Mouse (Mus musculus) hindbrain, embryonic 13.5 days (tissue): ENCODE results near the gene Serpinf1. TPM values are rescaled to one million over a fixed set of nuclear protein-coding genes. Genes with fewer than 3 reads are reported as not detected.
A peak's percentile ranks its signal among the peaks of the same experiment; 100 is the strongest.
"Not testable (repeated sequence)": the region's sequence is repeated elsewhere in the genome, so short reads cannot be mapped to it uniquely, and the experiment has no call there.

Source experiments
- ATAC-seq: fragments of 200-750 bp; cut with Nextera tagmentation; 2 replicates; pipeline ENCODE4 v1.8.0; 2017; ENCODE audit warnings: moderate TSS enrichment; ENCODE audit not compliant: low FRiP score
- H3K27ac ChIP-seq: fragments of 300-500 bp; sonication (generic); 2 replicates; pipeline ENCODE4 v1.5.1; 2015; ENCODE audit warnings: inconsistent platforms, mild to moderate bottlenecking, moderate library complexity
- H3K27me3 ChIP-seq: fragments of 300-500 bp; sonication (generic); 2 replicates; pipeline ENCODE4 v1.6.1; 2015; ENCODE audit warnings: mild to moderate bottlenecking, inconsistent platforms
- H3K36me3 ChIP-seq: fragments of 300-500 bp; sonication (generic); 2 replicates; pipeline ENCODE4 v1.6.1; 2015; ENCODE audit warnings: mild to moderate bottlenecking, inconsistent platforms
- H3K4me1 ChIP-seq: fragments of 300-500 bp; sonication (generic); replicated peaks from 2 replicates; pipeline ENCODE4 v1.6.1; 2015; ENCODE audit warnings: inconsistent platforms
- H3K4me2 ChIP-seq: fragments of 300-500 bp; sonication (generic); 2 replicates; pipeline ENCODE4 v1.6.1; 2015; ENCODE audit warnings: inconsistent platforms, mild to moderate bottlenecking, moderate library complexity
- H3K4me3 ChIP-seq: fragments of 300-500 bp; sonication (generic); 2 replicates; pipeline ENCODE4 v1.5.1; 2015; ENCODE audit warnings: mild to moderate bottlenecking, inconsistent platforms
- H3K9ac ChIP-seq: fragments of 300-500 bp; sonication (generic); 2 replicates; pipeline ENCODE4 v1.6.1; 2015; ENCODE audit warnings: mild to moderate bottlenecking, inconsistent platforms
- H3K9me3 ChIP-seq: fragments of 300-500 bp; sonication (generic); 2 replicates; pipeline ENCODE4 v1.6.1; 2016; ENCODE audit warnings: inconsistent platforms
- WGBS: fragments of 180-500 bp; shearing (Covaris S2); methylation state at CpG from one replicate; pipeline ENCODE4 v1.1.7; 2015; 5-methylcytosine and 5-hydroxymethylcytosine counted together
- polyA plus RNA-seq: library from polyadenylated mRNA; unstranded; fragments of >200 nt; fragmentation: Nextera tagmentation; extraction: Ambion mirVana; gene quantifications from 2 replicates; pipeline ENCODE4 v1.2.1, GENCODE M21; 2015

The Serpinf1 gene
- polyA plus RNA-seq, 1 experiment from 2014 or later, result 55.4 TPM

DNA sequence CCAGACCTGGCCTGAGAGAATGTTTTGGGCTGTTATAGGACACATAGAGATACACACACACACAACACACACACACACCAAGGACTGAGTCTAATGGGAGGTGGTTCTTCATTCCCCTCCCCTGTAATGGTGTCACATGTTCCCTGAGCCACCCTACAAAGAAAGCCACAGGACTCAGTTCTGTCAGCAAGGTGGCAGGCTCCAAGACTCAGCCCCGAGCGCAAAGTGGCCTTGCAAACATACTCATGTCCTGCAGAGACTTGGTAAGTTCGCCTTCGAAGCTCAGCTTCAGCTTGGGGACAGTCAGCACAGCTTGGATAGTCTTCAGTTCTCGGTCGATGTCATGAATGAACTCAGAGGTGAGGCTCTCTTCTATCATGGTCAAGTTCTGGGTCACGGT lies 11.9 kb downstream of the Serpinf1 start:
- H3K4me3 ChIP-seq, result no peak overlapping the region
- no peak overlapping the region for H3K9ac ChIP-seq
- H3K4me1 ChIP-seq, result peaks cover 3% of the 10 kb centered on the region; the same call in 1 of the 2 replicates
- no peak overlapping the region for H3K4me2 ChIP-seq
- no peak overlapping the region for H3K27ac ChIP-seq
- no peaks in the 10 kb centered on the region; the same call in 1 of the 2 replicates for H3K36me3 ChIP-seq
- H3K9me3 ChIP-seq, result no peaks in the 10 kb centered on the region
- H3K27me3 ChIP-seq, result no peaks in the 10 kb centered on the region
- 93% methylated on average over 7 of the region's 7 CpGs for WGBS
- no peak for ATAC-seq

GRCm38 (mm10) chr11:75409679-75410575 lies 12.6 kb downstream of the Serpinf1 start:
- no peak for ATAC-seq
- 0 out of 2 replicates have a peak overlapping the region, but pooled peaks have one; percentile 35 for H3K27ac ChIP-seq
- 81% methylated on average over 17 of the region's 17 CpGs for WGBS

DNA sequence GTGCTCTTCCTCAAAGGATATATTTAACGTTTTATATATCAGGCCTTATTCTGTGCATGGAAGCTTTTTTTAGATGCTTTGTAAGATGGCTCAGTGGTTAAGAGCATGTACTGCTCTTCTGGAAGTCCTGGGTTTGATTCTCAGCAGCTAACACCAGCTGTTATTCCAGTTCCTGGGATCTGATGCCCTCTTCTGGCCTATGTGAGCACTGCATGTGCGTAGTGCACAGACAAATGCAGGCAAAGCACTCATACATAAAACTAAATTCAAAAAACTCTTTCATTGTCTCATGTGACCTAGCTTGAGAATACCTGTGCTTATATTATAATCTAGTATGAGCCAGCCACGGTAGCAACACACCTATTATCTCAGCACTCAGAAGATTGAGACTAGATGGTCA lies 15.6 kb downstream of the Serpinf1 start:
- no peak for ATAC-seq
- Histone ChIP-seq H3K4me1 (peaks cover 6% of the 10 kb centered on the region; the same call in 1 of the 2 replicates), H3K36me3 (no peaks in the 10 kb centered on the region; the same call in 1 of the 2 replicates), H3K4me2 (no peak overlapping the region), H3K4me3 (no peak overlapping the region), H3K9me3 (no peaks in the 10 kb centered on the region), H3K27ac (no peak overlapping the region), H3K9ac (no peak overlapping the region), H3K27me3 (no peaks in the 10 kb centered on the region)
- 41% methylated on average over 3 of the region's 3 CpGs for WGBS

More at GRCm38 (mm10) chr11:75409679-75410575, 12.6 kb downstream of the Serpinf1 start:
- Histone ChIP-seq H3K9ac (no peak overlapping the region), H3K27me3 (no peaks in the 10 kb centered on the region), H3K4me1 (0 out of 2 replicates have a peak, but pooled peaks cover 3% of the 10 kb centered on the region), H3K4me3 (no peak overlapping the region), H3K36me3 (no peaks in the 10 kb centered on the region; the same call in 1 of the 2 replicates), H3K9me3 (no peaks in the 10 kb centered on the region), H3K4me2 (no peak overlapping the region)

DNA sequence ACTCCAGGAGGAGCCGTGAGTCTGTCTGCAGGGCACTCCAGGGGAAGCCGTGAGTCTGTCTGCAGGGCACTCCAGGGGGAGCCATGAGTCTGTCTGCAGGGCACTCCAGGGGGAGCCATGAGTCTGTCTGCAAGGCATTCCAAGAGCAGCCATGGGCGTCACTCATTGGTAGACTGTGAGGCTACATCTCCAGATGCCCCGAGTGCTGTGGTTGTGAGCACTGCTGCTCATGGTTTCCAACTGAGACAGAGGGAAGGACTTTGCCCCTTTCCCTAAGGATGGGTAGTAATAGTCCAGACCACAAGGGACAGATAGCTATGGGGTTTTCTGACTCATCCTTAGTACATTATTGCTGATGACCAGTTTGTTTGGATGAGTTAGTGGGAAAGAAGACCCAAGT lies 16.4 kb downstream of the Serpinf1 start:
- no peak overlapping the region for H3K4me2 ChIP-seq
- ATAC-seq, result no peak
- peaks cover 3% of the 10 kb centered on the region; the same call in 1 of the 2 replicates for H3K4me1 ChIP-seq
- H3K27me3 ChIP-seq, result no peaks in the 10 kb centered on the region
- H3K36me3 ChIP-seq, result peaks cover under 1% of the 10 kb centered on the region; the same call in 1 of the 2 replicates
- H3K9ac ChIP-seq, result no peak overlapping the region
- H3K4me3 ChIP-seq, result no peak overlapping the region
- no peaks in the 10 kb centered on the region for H3K9me3 ChIP-seq
- no peak overlapping the region for H3K27ac ChIP-seq
- WGBS, result 80% methylated on average over 4 of the region's 4 CpGs

DNA sequence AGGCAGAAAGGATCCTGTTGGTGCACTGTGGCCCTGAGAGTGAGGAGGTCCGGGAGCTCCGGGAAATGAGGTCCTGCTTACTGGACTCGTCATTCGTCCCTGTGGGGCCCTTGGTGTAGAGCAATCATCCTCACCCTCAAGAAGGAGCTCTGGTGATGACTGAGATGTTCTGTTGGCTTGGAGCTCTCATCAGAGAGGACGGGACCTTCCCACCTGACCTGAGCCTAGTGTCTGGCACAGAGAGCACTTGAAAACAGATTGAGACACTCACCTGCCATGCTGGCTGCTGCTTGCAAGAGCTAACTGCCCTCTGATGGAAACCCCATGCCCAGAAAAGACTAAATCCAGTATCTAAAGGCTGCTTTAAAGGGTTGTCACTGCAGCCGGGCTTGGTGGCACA lies 17.7 kb downstream of the Serpinf1 start:
- peaks cover 5% of the 10 kb centered on the region; the same call in 1 of the 2 replicates for H3K4me1 ChIP-seq
- H3K4me2 ChIP-seq, result no peak overlapping the region
- no peak overlapping the region for H3K27ac ChIP-seq
- WGBS, result 93% methylated on average over 6 of the region's 6 CpGs
- H3K4me3 ChIP-seq, result no peak overlapping the region
- H3K9me3 ChIP-seq, result no peaks in the 10 kb centered on the region
- no peak overlapping the region for H3K9ac ChIP-seq
- no peak for ATAC-seq
- peaks cover 4% of the 10 kb centered on the region; the same call in 1 of the 2 replicates for H3K36me3 ChIP-seq
- H3K27me3 ChIP-seq, result no peaks in the 10 kb centered on the region

GRCm38 (mm10) chr11:75403301-75404052 lies 19.0 kb downstream of the Serpinf1 start:
- no peak for ATAC-seq
- Histone ChIP-seq H3K4me3 (no peak overlapping the region), H3K36me3 (peaks cover 7% of the 10 kb centered on the region; the same call in 1 of the 2 replicates), H3K27ac (no peak overlapping the region), H3K9ac (no peak overlapping the region), H3K27me3 (no peaks in the 10 kb centered on the region), H3K4me2 (no peak overlapping the region), H3K9me3 (no peaks in the 10 kb centered on the region), H3K4me1 (peaks cover 8% of the 10 kb centered on the region; the same call in 1 of the 2 replicates)
- WGBS, result 80% methylated on average over 6 of the region's 6 CpGs

DNA sequence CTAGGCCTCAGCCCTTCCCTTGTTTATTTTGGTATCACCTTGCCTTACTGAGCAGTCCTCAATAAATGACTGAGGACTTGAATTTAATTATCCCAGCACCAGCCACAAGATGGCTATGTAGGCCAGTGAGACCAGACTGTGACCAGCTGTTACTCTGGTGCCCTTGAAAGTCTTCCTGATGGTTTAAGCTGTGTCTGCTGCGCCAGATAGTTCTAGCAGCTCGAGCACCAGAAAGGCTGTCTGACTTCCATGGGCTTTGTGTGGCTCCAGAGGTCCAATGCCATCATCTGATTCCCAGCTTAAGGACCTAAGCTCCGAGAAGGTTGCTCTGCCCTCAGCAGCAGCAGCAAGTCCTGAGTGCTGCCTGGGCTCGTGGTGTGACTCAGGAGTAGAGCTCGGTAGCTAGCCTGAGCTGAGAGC lies 20.2 kb downstream of the Serpinf1 start:
- ATAC-seq, result peak; percentile 46; the same call in 1 of the 2 replicates
- 66% methylated on average over 5 of the region's 5 CpGs for WGBS
- Histone ChIP-seq H3K9ac (no peak overlapping the region), H3K4me3 (no peak overlapping the region), H3K4me1 (peaks cover 8% of the 10 kb centered on the region; the same call in 1 of the 2 replicates), H3K36me3 (peaks cover 7% of the 10 kb centered on the region; the same call in 1 of the 2 replicates), H3K4me2 (no peak overlapping the region), H3K9me3 (no peaks in the 10 kb centered on the region), H3K27me3 (no peaks in the 10 kb centered on the region), H3K27ac (no peak overlapping the region)

- no peak overlapping the region; the same call in 1 of the 2 replicates for H3K27ac ChIP-seq
- ATAC-seq, result no peak
- no peak overlapping the region for H3K9ac ChIP-seq
- H3K4me3 ChIP-seq, result no peak overlapping the region
- peaks cover 8% of the 10 kb centered on the region; the same call in 1 of the 2 replicates for H3K4me1 ChIP-seq
- no peak overlapping the region for H3K4me2 ChIP-seq
- no peaks in the 10 kb centered on the region for H3K9me3 ChIP-seq
- H3K36me3 ChIP-seq, result peaks cover 7% of the 10 kb centered on the region; the same call in 1 of the 2 replicates
- WGBS, result 68% methylated on average over 9 of the region's 9 CpGs
- no peaks in the 10 kb centered on the region for H3K27me3 ChIP-seq
Observed at GRCm38 (mm10) chr11:75400099-75400498, 22.4 kb downstream of the Serpinf1 start.

- peak overlapping the region; percentile 46; the same call in 1 of the 2 replicates for H3K9ac ChIP-seq
- H3K4me2 ChIP-seq, result no peak overlapping the region
- no peak overlapping the region for H3K4me3 ChIP-seq
- no peaks in the 10 kb centered on the region for H3K27me3 ChIP-seq
- 0 out of 2 replicates have a peak, but pooled peaks cover 7% of the 10 kb centered on the region for H3K36me3 ChIP-seq
- H3K9me3 ChIP-seq, result no peaks in the 10 kb centered on the region
- ATAC-seq, result no peak
- peaks cover 8% of the 10 kb centered on the region; the same call in 1 of the 2 replicates for H3K4me1 ChIP-seq
- WGBS, result 86% methylated on average over 11 of the region's 11 CpGs
- H3K27ac ChIP-seq, result no peak overlapping the region
Observed at GRCm38 (mm10) chr11:75399411-75399841, 23.1 kb downstream of the Serpinf1 start.

GRCm38 (mm10) chr11:75397452-75397851 lies 25.0 kb downstream of the Serpinf1 start:
- H3K9ac ChIP-seq, result no peak overlapping the region
- ATAC-seq, result no peak
- peaks cover 8% of the 10 kb centered on the region; the same call in 1 of the 2 replicates for H3K4me1 ChIP-seq
- WGBS, result 79% methylated on average over 7 of the region's 7 CpGs
- no peaks in the 10 kb centered on the region for H3K27me3 ChIP-seq
- 0 out of 2 replicates have a peak, but pooled peaks cover 7% of the 10 kb centered on the region for H3K36me3 ChIP-seq
- H3K4me3 ChIP-seq, result no peak overlapping the region
- no peak overlapping the region for H3K4me2 ChIP-seq
- no peaks in the 10 kb centered on the region for H3K9me3 ChIP-seq
- no peak overlapping the region for H3K27ac ChIP-seq

DNA sequence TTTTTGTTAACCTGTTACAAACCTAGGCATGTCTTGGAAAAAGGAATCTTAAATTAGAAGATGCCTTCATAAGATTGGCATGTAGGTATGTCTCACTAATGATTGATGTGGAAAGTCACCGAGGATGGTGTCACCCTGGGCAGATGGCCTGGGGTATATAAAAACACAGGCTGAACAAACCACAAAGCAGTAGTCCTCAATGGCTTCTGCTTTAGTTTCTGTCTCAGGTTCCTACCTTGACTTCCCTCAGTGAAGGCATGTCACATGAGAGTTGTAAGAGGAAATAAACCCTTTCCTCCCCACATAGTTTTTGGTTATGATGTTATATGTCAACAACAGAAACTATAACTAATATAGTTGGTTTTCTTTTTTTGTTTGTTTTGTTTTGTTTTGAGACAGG lies 26.9 kb downstream of the Serpinf1 start:
- Histone ChIP-seq H3K27ac (no peak overlapping the region), H3K4me2 (no peak overlapping the region), H3K4me1 (0 out of 2 replicates have a peak, but pooled peaks cover 6% of the 10 kb centered on the region), H3K9ac (no peak overlapping the region), H3K27me3 (no peaks in the 10 kb centered on the region), H3K36me3 (0 out of 2 replicates have a peak, but pooled peaks cover 4% of the 10 kb centered on the region), H3K9me3 (no peaks in the 10 kb centered on the region), H3K4me3 (no peak overlapping the region)
- 85% methylated on average over 1 of the region's 1 CpGs for WGBS
- no peak for ATAC-seq

DNA sequence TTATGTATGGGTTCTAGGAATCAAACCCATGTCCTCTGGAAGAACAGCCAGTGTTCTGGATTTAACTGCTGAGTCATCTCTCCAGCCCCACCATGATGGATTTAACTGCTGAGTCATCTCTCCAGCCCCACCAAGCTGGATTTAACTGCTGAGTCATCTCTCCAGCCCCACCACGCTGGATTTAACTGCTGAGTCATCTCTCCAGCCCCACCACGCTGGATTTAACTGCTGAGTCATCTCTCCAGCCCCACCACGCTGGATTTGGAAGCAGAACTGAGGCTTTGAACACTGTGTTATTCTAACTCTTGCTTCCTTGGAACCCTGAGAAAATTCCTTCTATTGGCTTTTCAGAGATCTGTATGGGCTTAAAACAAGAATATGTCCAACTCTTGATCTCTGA lies 39.0 kb downstream of the Serpinf1 start:
- H3K27me3 ChIP-seq, H3K4me2 ChIP-seq, H3K27ac ChIP-seq, H3K9ac ChIP-seq, H3K4me3 ChIP-seq, ATAC-seq, H3K36me3 ChIP-seq, H3K4me1 ChIP-seq, H3K9me3 ChIP-seq: not testable (repeated sequence)
- WGBS, result 55% methylated on average over 3 of the region's 3 CpGs
